Mouse (Mus musculus): ENCODE measurements around the gene Siah3. TPM values are rescaled to one million over a fixed set of nuclear protein-coding genes. Genes with fewer than 3 reads are reported as not detected.

Gene Siah3
- polyA plus RNA-seq, 1 experiment from 2014 or later = not detected

- Histone ChIP-seq H3K9me3 (replicated peaks) (no peaks in the 10 kb centered on the region), H3K27me3 (ENCODE audit: low read depth, poor library complexity, severe bottlenecking) (no peaks in the 10 kb centered on the region), H3K36me3 (no peaks in the 10 kb centered on the region), H3K4me1 (peaks cover 50% of the 10 kb centered on the region), H3K4me3 (no peak overlapping the region), H3K27ac (no peak overlapping the region)
- WGBS = 9% methylated on average over 8 of the region's 8 CpGs
- peak; percentile 75 for DNase-seq (ENCODE audit: low spot score)
These were observed 85.9 kb downstream of the Siah3 start for GRCm38 (mm10) chr14:75541731-75542130.

GRCm38 (mm10) chr14:75561577-75562331, 106.0 kb downstream of the Siah3 start:
- 55% methylated on average over 9 of the region's 9 CpGs for WGBS
- Histone ChIP-seq H3K27me3 (ENCODE audit: low read depth, poor library complexity, severe bottlenecking) (no peaks in the 10 kb centered on the region), H3K4me3 (no peak overlapping the region), H3K9me3 (replicated peaks) (no peaks in the 10 kb centered on the region), H3K36me3 (no peaks in the 10 kb centered on the region), H3K4me1 (no peaks in the 10 kb centered on the region), H3K27ac (no peak overlapping the region)
- no peak for DNase-seq (ENCODE audit: low spot score)

GRCm38 (mm10) chr14:75565534-75566140, 109.9 kb downstream of the Siah3 start:
- H3K27ac ChIP-seq = no peak overlapping the region
- no peaks in the 10 kb centered on the region for H3K9me3 ChIP-seq (replicated peaks)
- WGBS = 85% methylated on average over 14 of the region's 14 CpGs
- no peak for DNase-seq (ENCODE audit: low spot score)
- H3K4me3 ChIP-seq = no peak overlapping the region
- H3K4me1 ChIP-seq = no peaks in the 10 kb centered on the region
- no peaks in the 10 kb centered on the region for H3K36me3 ChIP-seq
- no peaks in the 10 kb centered on the region for H3K27me3 ChIP-seq (ENCODE audit: low read depth, poor library complexity, severe bottlenecking)

GRCm38 (mm10) chr14:75566303-75566702, 110.5 kb downstream of the Siah3 start:
- Histone ChIP-seq H3K4me3 (no peak overlapping the region), H3K27me3 (ENCODE audit: low read depth, poor library complexity, severe bottlenecking) (no peaks in the 10 kb centered on the region), H3K36me3 (no peaks in the 10 kb centered on the region), H3K4me1 (no peaks in the 10 kb centered on the region), H3K27ac (no peak overlapping the region), H3K9me3 (replicated peaks) (no peaks in the 10 kb centered on the region)
- no peak for DNase-seq (ENCODE audit: low spot score)
- whole genome bisulfite sequencing = 91% methylated on average over 3 of the region's 3 CpGs

GRCm38 (mm10) chr14:75579010-75579409, 123.2 kb downstream of the Siah3 start:
- WGBS = 91% methylated on average over 6 of the region's 6 CpGs
- no peaks in the 10 kb centered on the region for H3K36me3 ChIP-seq
- no peak for DNase-seq (ENCODE audit: low spot score)
- H3K9me3 ChIP-seq (replicated peaks) = no peaks in the 10 kb centered on the region
- H3K4me3 ChIP-seq = no peak overlapping the region
- no peaks in the 10 kb centered on the region for H3K27me3 ChIP-seq (ENCODE audit: low read depth, poor library complexity, severe bottlenecking)
- H3K27ac ChIP-seq = no peak overlapping the region
- peaks cover 4% of the 10 kb centered on the region; the same call in 1 of the 2 replicates for H3K4me1 ChIP-seq

Other genes with a start within 250 kb of the Siah3 start
- not detected in 2 replicates for gene Cpb2, start 213.7 kb upstream of the Siah3 start, polyA plus RNA-seq (2016; fragmentation: Nextera tagmentation; extraction: Ambion mirVana)
- 34.0 and 38.9 TPM in 2 replicates for gene Zc3h13, start 171.6 kb upstream of the Siah3 start, polyA plus RNA-seq (2016; fragmentation: Nextera tagmentation; extraction: Ambion mirVana)
- not detected in 2 replicates for gene Spert, start 137.1 kb downstream of the Siah3 start, polyA plus RNA-seq (2016; fragmentation: Nextera tagmentation; extraction: Ambion mirVana)
- gene Erich6b, start 186.3 kb downstream of the Siah3 start, polyA plus RNA-seq (2016; fragmentation: Nextera tagmentation; extraction: Ambion mirVana) = not detected in 2 replicates

Measured in limb, embryonic 10.5 days (tissue).